Mouse (Mus musculus) naive thymus-derived CD4-positive, alpha-beta T cell, adult 5 months (primary cell): ENCODE measurements around the gene Tas2r113. TPM values are rescaled to one million over a fixed set of nuclear protein-coding genes. Genes with fewer than 3 reads are reported as not detected.

Experiments used
- polyA plus RNA-seq: library from polyadenylated mRNA; unstranded; fragments of 100-300 nt; shearing (Covaris generic); gene quantifications from one replicate; pipeline ENCODE4 v1.2.1, GENCODE M21; 2017

Gene Tas2r113
- not detected for polyA plus RNA-seq

DNA sequence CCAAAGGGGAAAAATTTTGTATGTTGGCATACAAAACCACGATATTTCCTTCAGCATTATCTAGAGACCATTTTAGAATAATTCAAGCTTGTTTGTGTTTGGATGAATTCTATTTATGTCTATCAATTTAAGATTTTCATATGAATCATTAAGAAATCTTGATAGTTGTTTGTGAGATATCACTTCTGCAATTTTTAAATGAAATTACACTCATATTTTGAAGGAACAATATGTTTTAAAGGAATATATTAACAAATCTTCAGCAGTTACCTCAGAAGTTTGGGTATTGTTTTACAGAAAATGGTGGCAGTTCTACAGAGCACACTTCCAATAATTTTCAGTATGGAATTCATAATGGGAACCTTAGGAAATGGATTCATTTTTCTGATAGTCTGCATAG lies at the start of gene Tas2r113:
Tas2r113 (plus strand) TSS at position 301 of the 400 bp plus-strand sequence.

DNA sequence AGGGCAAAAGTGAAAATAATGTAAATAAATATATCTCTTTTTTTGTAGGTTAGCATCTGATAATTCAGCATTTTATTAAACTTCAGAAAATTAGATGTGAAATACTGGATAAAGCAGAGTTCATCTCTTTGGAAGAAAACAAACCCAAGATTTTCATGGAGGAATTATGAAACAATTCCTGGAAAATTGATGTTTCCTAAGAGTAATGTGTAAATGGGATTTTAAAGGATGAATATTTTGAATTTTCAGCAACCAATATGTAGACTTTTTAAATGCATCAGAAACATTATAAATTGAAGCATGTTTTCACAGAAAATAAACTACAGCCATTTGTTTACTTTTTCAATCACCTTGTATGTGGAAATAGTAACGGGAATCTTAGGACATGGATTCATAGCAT lies 46.0 kb upstream of the Tas2r113 start, which contains the start of gene Tas2r123:
Tas2r123 (plus strand) TSS at position 301 of the 400 bp plus-strand sequence.

DNA sequence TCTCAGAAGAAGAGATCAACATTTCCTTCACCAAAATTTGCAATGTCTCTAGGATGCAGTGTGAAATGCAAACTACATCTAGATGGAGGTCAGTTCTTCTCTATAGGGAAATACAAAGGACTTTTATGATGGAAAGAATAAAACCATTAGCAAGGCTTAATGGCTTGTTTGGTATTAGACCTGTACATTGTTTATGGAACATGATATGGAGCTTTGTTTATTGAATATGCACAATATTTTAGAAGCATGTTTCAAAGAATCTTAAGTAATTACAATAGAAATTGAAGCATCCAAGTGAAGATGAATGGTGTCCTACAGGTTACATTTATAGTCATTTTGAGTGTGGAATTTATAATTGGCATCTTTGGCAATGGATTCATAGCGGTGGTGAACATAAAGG lies 37.7 kb upstream of the Tas2r113 start, which contains the start of gene Tas2r116:
Tas2r116 (plus strand) TSS at position 301 of the 400 bp plus-strand sequence.

DNA sequence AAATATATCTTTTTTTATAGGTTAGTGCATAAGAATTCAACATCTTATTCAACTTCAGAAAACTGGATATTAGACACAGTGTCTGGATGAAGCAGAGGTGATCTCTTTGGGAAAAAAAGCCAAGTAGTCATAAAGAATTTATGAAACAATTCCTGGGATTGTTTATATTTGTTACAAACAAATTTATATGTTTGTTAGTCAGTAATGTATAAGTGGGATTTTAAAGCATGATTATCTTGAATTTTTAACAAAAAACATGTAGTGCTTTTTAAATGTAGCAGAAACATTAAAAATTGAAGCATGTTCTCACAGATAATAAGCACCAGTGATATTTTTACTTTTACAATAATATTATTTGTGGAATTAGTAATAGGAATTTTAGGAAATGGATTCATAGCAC lies 25.1 kb upstream of the Tas2r113 start, which contains the start of gene Tas2r110:
Tas2r110 (plus strand) TSS at position 301 of the 400 bp plus-strand sequence.

DNA sequence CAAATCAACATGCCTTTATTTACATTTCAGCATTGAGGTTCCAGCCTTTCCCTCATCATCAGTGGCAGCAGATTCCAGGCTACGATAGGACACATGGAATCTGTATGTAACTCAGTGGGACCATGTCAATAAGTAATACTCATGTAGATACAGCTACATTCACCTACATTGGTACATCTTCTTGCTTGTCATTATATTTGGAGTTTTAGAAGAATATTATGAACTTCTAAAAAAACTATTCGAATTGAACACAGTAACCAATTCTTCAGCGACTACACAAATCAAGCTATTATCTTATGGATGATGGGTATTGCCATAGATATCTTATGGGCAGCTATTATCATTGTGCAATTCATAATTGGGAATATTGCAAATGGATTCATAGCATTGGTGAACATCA lies 16.5 kb downstream of the Tas2r113 start, which contains the start of gene Tas2r125:
Tas2r125 (plus strand) TSS at position 301 of the 400 bp plus-strand sequence.

Other genes starting within 250 kb of the Tas2r113 start
- not detected for gene A630073D07Rik, start 241.5 kb upstream of the Tas2r113 start, polyA plus RNA-seq
- gene Tas2r120, start 236.1 kb upstream of the Tas2r113 start, polyA plus RNA-seq = not detected
- not detected for gene Tas2r121, start 192.0 kb upstream of the Tas2r113 start, polyA plus RNA-seq
- not detected for gene Tas2r122, start 181.1 kb upstream of the Tas2r113 start, polyA plus RNA-seq
- gene Tas2r115, start 155.0 kb upstream of the Tas2r113 start, polyA plus RNA-seq = not detected
- not detected for gene Tas2r124, start 138.3 kb upstream of the Tas2r113 start, polyA plus RNA-seq
- not detected for gene Tas2r102, start 130.9 kb upstream of the Tas2r113 start, polyA plus RNA-seq
- not detected for gene Tas2r136, start 114.8 kb upstream of the Tas2r113 start, polyA plus RNA-seq
- not detected for gene Tas2r117, start 90.2 kb upstream of the Tas2r113 start, polyA plus RNA-seq
- gene Tas2r123, start 45.9 kb upstream of the Tas2r113 start, polyA plus RNA-seq = not detected
- not detected for gene Tas2r116, start 37.6 kb upstream of the Tas2r113 start, polyA plus RNA-seq
- gene Tas2r110, start 25.0 kb upstream of the Tas2r113 start, polyA plus RNA-seq = not detected
- gene Tas2r125, start 16.6 kb downstream of the Tas2r113 start, polyA plus RNA-seq = not detected
- gene Tas2r129, start 58.1 kb downstream of the Tas2r113 start, polyA plus RNA-seq = not detected
- not detected for gene Tas2r131, start 64.9 kb downstream of the Tas2r113 start, polyA plus RNA-seq
- gene Tas2r109, start 88.0 kb downstream of the Tas2r113 start, polyA plus RNA-seq = not detected
- not detected for gene Tas2r103, start 144.1 kb downstream of the Tas2r113 start, polyA plus RNA-seq
- gene Tas2r140, start 162.8 kb downstream of the Tas2r113 start, polyA plus RNA-seq = not detected
- 16.8 TPM for gene Smim10l1, start 211.9 kb downstream of the Tas2r113 start, polyA plus RNA-seq